Mouse (Mus musculus) heart, adult 2 months (tissue): ENCODE results near the gene Ino80b.

ENCODE experiments used
- CTCF ChIP-seq: fragments of 200-600 bp; IDR thresholded peaks from 2 replicates; pipeline ENCODE4 v1.8.1; 2022; ENCODE audit warnings: antibody characterized with exemption, mild to moderate bottlenecking, moderate library complexity
- EP300 ChIP-seq: fragments of 200-500 bp; IDR thresholded peaks from 2 replicates; pipeline ENCODE4 v1.6.1; 2011; ENCODE audit warnings: low read depth, low read length, control low read depth; ENCODE audit not compliant: insufficient read depth

DNA sequence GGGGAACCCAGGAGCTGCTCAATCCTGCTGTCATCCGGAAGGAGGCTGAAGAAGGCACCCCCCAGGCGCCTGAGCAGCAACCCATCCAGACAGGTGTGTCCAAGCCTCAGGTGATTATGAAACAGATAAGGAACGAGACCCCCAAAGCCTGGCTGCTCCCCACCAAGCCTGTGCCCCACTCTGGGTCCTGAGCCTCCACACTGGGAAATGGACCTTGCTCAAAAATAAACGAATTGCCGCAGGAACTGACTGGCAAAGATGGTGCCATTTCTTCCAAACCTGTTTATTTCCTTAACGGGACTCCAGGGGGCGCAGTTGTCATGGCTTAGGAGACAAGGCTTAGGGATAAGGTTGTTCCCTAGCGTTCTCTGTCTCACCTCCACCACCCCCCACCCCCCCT is 37.5 kb upstream of the Ino80b start:
- TF ChIP-seq CTCF, result peak; percentile 72
- TF ChIP-seq EP300, result no peak
